Mouse (Mus musculus) heart, embryonic 14.5 days (tissue): ENCODE measurements around the gene Pacs2. TPM values are rescaled to one million over a fixed set of nuclear protein-coding genes. Genes with fewer than 3 reads are reported as not detected.

Source experiments
- ATAC-seq: fragments of 200-750 bp; cut with Nextera tagmentation; 2 replicates; pipeline ENCODE4 v1.8.0; 2017; ENCODE audit warnings: low read depth, moderate TSS enrichment; ENCODE audit not compliant: insufficient number of reproducible peaks, insufficient read depth, low FRiP score
- H3K27ac ChIP-seq, 2 experiments: fragments of 200-500 bp in 1 of 2; fragments of 300-500 bp in 1 of 2; sonication (generic) in 1 of 2; replicated peaks in 1 of 2; 2 replicates each; pipeline ENCODE4 v1.5.1; 2012 to 2014; ENCODE audit warnings: low read depth in 2 of 2, low read length in 2 of 2, control low read depth in 1 of 2, mild to moderate bottlenecking in 1 of 2, mixed read lengths in 1 of 2; ENCODE audit not compliant: control insufficient read depth in 1 of 2, insufficient read depth in 1 of 2
- H3K27me3 ChIP-seq: fragments of 300-500 bp; sonication (generic); 2 replicates; pipeline ENCODE4 v1.6.1; 2014; ENCODE audit warnings: mild to moderate bottlenecking, low read length, control low read depth; ENCODE audit not compliant: control insufficient read depth, insufficient read depth
- H3K36me3 ChIP-seq: fragments of 300-500 bp; sonication (generic); 2 replicates; pipeline ENCODE4 v1.6.1; 2014; ENCODE audit warnings: mild to moderate bottlenecking, control low read depth, low read length, mixed read lengths; ENCODE audit not compliant: control insufficient read depth, insufficient read depth
- H3K4me1 ChIP-seq, 2 experiments: fragments of 200-500 bp in 1 of 2; fragments of 300-500 bp in 1 of 2; sonication (generic) in 1 of 2; 2 replicates each; pipeline ENCODE4 v1.6.1; 2012 to 2014; ENCODE audit warnings: low read length in 2 of 2, control low read depth in 1 of 2, mixed read lengths in 1 of 2; ENCODE audit not compliant: control insufficient read depth in 2 of 2, insufficient read depth in 2 of 2
- H3K4me2 ChIP-seq: fragments of 300-500 bp; sonication (generic); 2 replicates; pipeline ENCODE4 v1.6.1; 2014; ENCODE audit warnings: mild to moderate bottlenecking, low read length
- H3K4me3 ChIP-seq, 2 experiments: fragments of 200-500 bp in 1 of 2; fragments of 300-500 bp in 1 of 2; sonication (generic) in 1 of 2; 2 replicates each; pipeline ENCODE4 v1.5.1; 2012 to 2014; ENCODE audit warnings: low read length in 2 of 2, mild to moderate bottlenecking in 2 of 2, control low read depth in 1 of 2, low read depth in 1 of 2, moderate library complexity in 1 of 2; ENCODE audit not compliant: control insufficient read depth in 1 of 2, insufficient read depth in 1 of 2
- H3K9ac ChIP-seq: fragments of 300-500 bp; sonication (generic); 2 replicates; pipeline ENCODE4 v1.6.1; 2014; ENCODE audit warnings: mild to moderate bottlenecking, low read length
- H3K9me3 ChIP-seq: fragments of 300-500 bp; sonication (generic); 2 replicates; pipeline ENCODE4 v1.6.1; 2016; ENCODE audit warnings: low read length, control low read depth; ENCODE audit not compliant: control insufficient read depth
- WGBS: fragments of 180-500 bp; shearing (Covaris S2); extraction: QIAGEN DNeasy Blood & Tissue Kit; methylation state at CpG from one replicate; pipeline ENCODE4 v1.1.7; 2014; 5-methylcytosine and 5-hydroxymethylcytosine counted together
- polyA plus RNA-seq: library from polyadenylated mRNA; unstranded; fragments of >200 nt; fragmentation: Nextera tagmentation; extraction: Ambion mirVana; gene quantifications from 2 replicates; pipeline ENCODE4 v1.2.1, GENCODE M21; 2014

Gene Pacs2
- polyA plus RNA-seq, 1 experiment from 2014 or later: 7.6 TPM

DNA sequence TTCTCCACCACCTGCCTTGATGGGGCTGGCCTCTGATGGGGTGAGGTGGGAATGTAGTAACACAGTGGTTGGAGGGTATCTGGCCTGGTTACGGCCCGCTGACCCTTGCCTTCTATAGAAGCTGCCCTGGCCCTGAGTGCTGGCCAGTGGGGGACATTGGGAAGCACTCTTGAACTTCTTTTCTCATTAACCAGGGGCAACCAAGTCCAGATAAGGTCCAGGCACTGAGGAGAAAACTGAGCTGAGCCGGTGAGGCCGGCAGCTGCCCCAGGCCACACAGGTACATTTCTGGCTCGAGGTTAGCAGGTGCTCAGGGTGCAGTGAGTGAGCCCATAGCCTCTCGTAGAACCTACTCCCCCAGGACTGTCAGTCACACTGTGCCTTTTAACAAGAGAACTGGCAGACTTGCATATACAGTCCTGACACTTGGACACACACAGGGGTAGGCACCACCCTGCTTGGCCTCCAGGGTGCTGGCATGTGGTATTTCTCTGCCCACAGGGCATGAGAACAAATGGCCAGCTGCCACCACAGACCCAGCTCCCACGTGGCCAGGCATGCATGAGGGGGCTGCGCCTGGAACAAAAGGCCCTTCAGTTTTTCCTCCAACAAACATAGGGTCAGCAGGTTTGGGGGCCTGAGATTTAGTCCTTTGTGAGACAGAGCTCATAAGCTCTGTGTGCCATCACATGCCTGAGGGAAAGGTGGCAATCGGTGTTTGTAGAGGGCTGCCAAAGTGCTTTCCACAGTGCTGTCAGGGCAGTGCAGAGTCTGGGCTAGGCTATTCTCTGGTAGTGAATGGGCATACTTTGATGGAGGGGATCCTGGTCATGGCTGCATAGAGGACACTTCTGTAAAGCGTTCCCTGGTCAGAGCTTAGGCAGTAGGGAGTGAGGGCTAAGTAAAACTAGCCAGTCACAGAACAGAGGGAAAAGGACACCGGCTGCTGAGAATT lies 18.3 kb downstream of the Pacs2 start:
- no peaks in the 10 kb centered on the region for H3K27me3 ChIP-seq
- H3K9me3 ChIP-seq: no peaks in the 10 kb centered on the region
- ATAC-seq: no peak
- WGBS: 66% methylated on average over 11 of the region's 11 CpGs
- H3K9ac ChIP-seq: no peak overlapping the region
- no peak overlapping the region for H3K4me3 ChIP-seq
- peaks cover 29 to 62% of the 10 kb centered on the region in 2 experiments for H3K4me1 ChIP-seq
- H3K4me2 ChIP-seq: no peak overlapping the region
- H3K27ac ChIP-seq: peak overlapping the region in 1 of 2 experiments; percentile 10; a peak in 1 of 4 replicates
- no peaks in the 10 kb centered on the region for H3K36me3 ChIP-seq

DNA sequence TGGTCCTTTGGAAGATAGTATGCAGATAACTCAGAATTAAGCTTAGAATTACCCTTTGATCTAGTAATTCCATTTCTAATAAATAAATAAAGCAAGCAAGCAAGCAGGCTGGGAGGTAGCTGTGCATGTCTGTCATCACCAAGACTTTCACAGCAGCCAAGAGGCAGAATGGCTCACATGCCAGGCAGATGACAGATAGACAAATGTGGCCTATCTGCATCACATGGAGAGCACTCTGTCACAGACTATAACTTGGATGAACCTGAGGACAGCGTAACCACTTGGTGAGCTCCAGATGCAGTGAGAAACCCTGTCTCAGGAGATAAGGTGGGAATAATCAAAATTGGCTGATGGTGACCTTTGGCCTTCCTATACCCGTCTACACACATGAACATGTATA lies 20.8 kb downstream of the Pacs2 start:
- 28% methylated on average over 2 of the region's 2 CpGs for WGBS
- H3K4me1 ChIP-seq: peaks cover 22 to 48% of the 10 kb centered on the region in 2 experiments
- H3K27ac ChIP-seq: peak overlapping the region in 1 of 2 experiments; percentile 26; a peak in 1 of 4 replicates

DNA sequence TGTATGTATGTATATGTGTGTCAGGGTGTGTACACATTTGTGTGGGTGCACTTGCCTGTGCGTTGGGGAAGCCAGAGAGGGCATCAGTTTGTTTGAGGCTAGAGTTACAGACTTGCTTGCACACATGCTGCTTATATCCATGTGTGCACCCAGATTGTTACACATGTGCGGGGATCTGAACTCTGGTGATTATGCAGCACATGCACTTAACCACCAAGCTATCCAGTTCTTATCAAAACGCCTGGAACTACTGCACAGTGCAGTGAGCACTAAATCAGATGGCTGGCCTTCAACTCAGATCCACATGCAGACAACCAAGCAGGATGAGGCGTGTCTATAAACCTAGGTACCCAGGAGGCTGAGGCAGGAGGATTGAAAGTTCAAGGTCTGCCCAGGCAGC lies 22.7 kb downstream of the Pacs2 start:
- no peak for ATAC-seq
- H3K4me1 ChIP-seq: peaks cover 25 to 58% of the 10 kb centered on the region in 2 experiments

More for the DNA sequence above, 20.8 kb downstream of the Pacs2 start:
- Histone ChIP-seq H3K9ac (no peak overlapping the region), H3K36me3 (no peaks in the 10 kb centered on the region), H3K9me3 (no peaks in the 10 kb centered on the region), H3K27me3 (no peaks in the 10 kb centered on the region), H3K4me2 (no peak overlapping the region), H3K4me3 (no peak overlapping the region)
- ATAC-seq: no peak

DNA sequence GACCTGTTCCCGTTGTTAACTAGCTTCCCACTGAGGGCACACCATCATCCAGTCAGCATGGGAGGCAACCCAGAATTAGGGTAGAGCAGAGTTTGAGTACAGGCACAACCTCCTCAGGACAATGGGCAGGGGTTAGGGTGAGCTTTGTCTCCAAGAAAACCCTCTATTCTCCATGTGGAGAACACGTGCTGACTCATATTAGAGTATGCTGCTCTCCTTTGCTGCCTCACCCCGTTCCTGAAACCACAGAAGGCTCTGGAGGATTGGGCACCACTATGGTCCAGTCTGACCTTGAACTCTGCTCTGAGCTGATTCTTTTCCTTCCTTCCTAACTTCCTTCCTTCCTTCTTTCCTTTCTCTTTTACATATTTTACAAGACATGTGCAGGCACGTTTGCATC lies 24.1 kb downstream of the Pacs2 start:
- no peaks in the 10 kb centered on the region for H3K36me3 ChIP-seq
- H3K27ac ChIP-seq: no peak overlapping the region
- 82% methylated on average over 4 of the region's 4 CpGs for WGBS
- H3K9me3 ChIP-seq: no peaks in the 10 kb centered on the region
- H3K4me3 ChIP-seq: no peak overlapping the region
- no peak for ATAC-seq
- H3K4me1 ChIP-seq: peaks cover 11 to 47% of the 10 kb centered on the region in 2 experiments
- H3K4me2 ChIP-seq: no peak overlapping the region
- H3K27me3 ChIP-seq: no peaks in the 10 kb centered on the region
- no peak overlapping the region for H3K9ac ChIP-seq

More for the DNA sequence above, 22.7 kb downstream of the Pacs2 start:
- H3K27ac ChIP-seq: no peak overlapping the region
- H3K27me3 ChIP-seq: no peaks in the 10 kb centered on the region
- no peaks in the 10 kb centered on the region for H3K9me3 ChIP-seq
- H3K4me3 ChIP-seq: no peak overlapping the region
- no peaks in the 10 kb centered on the region for H3K36me3 ChIP-seq
- WGBS: 85% methylated on average over 4 of the region's 4 CpGs
- H3K9ac ChIP-seq: no peak overlapping the region
- no peak overlapping the region for H3K4me2 ChIP-seq

DNA sequence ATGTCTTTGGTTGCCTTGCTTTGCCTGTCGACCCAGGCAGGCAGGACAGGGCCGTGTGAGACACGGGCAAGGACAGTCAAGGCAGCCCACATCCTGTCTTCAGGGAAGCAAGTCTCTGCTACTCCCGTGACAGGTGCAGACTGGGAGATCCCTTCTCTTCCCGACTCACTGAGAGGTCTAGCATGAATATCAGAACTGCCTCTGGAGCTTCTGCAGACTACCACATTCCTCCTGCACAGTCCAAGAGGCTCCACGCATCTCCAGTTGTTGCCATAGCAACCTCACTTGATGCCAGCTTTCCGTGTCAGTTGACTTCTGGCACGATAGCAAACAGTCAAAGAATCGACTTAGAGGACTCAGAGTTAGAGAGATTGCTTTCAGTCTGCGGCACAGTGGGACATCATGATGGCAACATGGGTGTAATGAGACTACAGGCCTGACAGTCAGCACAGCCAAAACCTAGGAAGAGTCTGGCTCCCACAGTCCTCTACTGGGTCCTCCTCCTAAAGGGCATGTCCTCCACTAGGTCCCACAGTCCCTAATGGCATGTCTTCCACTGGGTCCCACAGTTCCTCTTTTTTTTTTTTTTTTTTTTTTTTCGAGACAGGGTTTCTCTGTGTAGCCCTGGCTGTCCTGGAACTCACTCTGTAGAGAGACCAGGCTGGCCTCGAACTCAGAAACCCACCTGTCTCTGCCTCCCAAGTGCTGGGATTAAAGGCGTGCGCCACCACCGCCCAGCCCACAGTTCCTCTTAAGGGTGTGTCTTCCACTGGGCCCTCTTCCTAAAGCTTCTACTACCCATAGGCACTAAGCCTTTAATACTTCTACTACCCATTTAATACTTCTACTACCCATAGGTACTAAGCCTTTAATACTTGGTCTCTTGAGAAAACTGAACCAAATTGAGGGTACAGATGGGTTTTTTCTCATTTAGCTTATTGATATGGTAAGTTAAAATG lies 27.5 kb downstream of the Pacs2 start:
- no peak overlapping the region for H3K4me2 ChIP-seq
- no peaks in the 10 kb centered on the region for H3K27me3 ChIP-seq
- no peak overlapping the region for H3K9ac ChIP-seq
- peak; percentile 7; the same call in 1 of the 2 replicates for ATAC-seq
- no peak overlapping the region for H3K4me3 ChIP-seq
- WGBS: 46% methylated on average over 15 of the region's 15 CpGs
- peaks cover 12% of the 10 kb centered on the region for H3K36me3 ChIP-seq
- H3K27ac ChIP-seq: no peak overlapping the region
- H3K9me3 ChIP-seq: no peaks in the 10 kb centered on the region
- peaks cover 5 to 19% of the 10 kb centered on the region in 2 experiments for H3K4me1 ChIP-seq

DNA sequence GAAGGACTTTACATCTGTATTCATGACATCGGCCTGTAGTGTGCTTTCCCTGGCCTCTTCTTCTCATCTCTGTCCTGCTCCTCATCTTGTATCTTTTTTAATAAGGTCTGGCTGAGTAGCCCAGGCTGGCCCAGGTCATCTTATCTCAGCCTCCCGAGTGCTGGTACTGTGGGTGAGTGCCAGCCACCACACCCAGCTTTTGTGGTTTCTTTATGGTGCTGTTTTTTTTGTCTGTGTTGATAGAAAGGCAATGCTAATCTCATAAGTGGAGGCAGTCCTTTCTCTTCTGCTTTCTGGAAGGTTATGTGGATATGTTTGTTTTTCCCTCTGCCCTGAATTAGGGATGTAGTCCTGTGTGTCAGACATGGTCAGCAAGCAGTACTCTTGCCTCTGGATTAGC lies 28.2 kb downstream of the Pacs2 start:
- no peak overlapping the region for H3K4me3 ChIP-seq
- H3K27me3 ChIP-seq: no peaks in the 10 kb centered on the region
- no peak for ATAC-seq
- H3K36me3 ChIP-seq: peaks cover 19% of the 10 kb centered on the region
- 72% methylated on average over 2 of the region's 2 CpGs for WGBS
- no peak overlapping the region for H3K9ac ChIP-seq
- no peak overlapping the region for H3K27ac ChIP-seq
- H3K4me2 ChIP-seq: no peak overlapping the region
- no peaks in the 10 kb centered on the region for H3K9me3 ChIP-seq
- H3K4me1 ChIP-seq: peaks cover 8 to 19% of the 10 kb centered on the region in 2 experiments

DNA sequence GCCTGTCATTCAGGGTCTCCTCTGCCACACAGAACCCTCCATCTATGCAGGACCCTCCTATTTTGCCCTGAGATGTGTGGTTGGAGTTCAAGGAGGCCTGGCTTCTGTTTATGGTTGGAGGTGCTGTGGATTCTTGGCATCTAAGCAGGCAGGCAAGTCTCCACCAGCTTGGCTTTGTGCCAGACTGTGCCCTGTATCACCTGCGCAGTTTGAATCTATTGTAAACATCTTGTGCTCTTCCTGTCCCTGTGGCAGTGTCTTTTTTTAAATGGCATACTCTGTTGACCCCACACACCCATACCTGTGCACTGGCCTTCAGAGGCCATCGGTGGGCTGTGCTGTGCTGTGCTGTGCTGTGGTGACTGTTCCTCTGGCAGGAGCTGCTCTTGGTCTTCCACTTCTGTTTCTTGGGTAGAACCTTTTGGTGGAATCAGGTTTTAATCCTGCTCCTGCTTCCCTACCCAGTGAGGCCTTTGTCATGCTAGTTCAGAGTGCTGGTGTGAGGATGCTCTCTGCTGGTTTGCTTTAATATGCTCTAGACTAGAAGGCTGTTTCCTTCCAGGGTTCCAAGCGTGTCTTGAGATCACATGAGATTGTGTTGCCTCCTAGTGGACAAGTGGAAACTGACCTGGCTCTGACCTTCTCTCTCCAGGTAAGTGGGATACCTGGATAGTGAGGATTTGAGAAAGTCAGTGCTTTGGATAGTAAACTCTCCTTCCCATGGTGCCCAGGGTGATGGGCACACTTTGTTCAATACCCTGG lies 30.8 kb downstream of the Pacs2 start:
- H3K27me3 ChIP-seq: no peaks in the 10 kb centered on the region
- WGBS: 82% methylated on average over 3 of the region's 3 CpGs
- H3K9ac ChIP-seq: no peak overlapping the region
- ATAC-seq: no peak
- H3K4me1 ChIP-seq: peaks cover 10 to 19% of the 10 kb centered on the region in 2 experiments
- no peak overlapping the region for H3K4me2 ChIP-seq
- no peak overlapping the region for H3K4me3 ChIP-seq
- peaks cover 37% of the 10 kb centered on the region for H3K36me3 ChIP-seq
- H3K27ac ChIP-seq: no peak overlapping the region
- no peaks in the 10 kb centered on the region for H3K9me3 ChIP-seq
